Mouse (Mus musculus) urinary bladder, postnatal 14 days (tissue): ENCODE data around the gene Fut11.

ENCODE experiments used
- DNase-seq: peaks from one replicate; pipeline ENCODE4 v3.0.0; 2021; ENCODE audit warnings: low spot score

Gene Fut11

DNA sequence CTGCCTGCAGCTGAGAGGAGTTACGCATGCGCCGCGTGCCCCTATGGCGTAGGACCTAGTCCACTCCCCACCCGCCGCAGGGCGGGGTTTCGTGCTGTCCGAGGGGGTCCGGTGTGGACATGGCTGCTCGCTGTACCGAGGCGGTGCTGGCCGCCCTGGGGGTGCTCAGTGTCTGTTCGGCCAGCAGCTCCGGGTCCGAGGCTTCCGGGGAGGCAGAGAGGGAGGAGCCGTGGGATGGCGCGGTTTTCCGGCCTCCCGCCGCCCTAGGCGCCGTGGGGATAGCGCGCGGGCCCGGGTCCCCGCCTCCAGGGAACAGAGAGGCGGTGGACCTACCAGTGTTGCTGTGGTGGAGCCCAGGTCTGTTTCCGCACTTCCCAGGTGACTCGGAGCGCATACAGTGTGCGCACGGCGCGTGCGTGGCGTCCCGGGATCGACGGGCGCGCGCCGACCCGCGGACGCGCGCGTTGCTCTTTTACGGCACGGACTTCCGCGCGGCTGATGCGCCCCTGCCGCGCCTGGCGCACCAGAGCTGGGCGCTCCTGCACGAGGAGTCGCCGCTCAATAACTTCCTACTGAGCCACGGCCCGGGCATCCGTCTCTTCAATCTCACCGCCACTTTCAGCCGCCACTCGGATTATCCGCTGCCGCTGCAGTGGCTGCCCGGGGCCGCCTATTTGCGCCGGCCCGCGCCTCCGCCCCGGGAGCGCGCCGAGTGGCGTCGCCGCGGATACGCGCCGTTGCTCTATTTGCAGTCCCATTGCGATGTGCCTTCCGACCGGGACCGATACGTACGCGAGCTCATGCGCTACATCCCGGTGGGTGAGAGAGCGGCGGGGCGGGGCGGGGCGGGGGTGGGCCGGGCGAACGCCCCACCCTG is at the start of gene Fut11:
Gene Fut11, plus strand, starts transcription at position 85 of the 877 bp plus-strand sequence.
- peak; percentile 89 for DNase-seq

DNA sequence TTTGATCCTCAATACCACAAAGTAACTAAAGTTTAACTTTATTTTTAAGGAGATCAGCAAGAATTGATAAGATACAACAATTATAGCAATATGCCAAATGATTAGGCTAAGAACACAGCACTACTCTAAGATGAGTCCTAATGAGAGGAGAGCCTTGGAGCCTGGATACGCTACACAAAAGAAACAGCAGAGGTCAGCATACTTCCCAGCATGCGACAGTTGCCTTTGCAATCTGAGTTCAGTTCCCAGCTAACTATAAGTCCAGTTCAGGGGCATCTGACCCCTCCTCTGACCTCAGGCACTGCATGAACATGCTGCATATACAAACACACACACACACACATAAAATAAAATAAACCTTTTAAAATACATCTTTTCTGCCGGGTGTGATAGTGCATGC is 49.2 kb upstream of the Fut11 start:
- DNase-seq: no peak

DNA sequence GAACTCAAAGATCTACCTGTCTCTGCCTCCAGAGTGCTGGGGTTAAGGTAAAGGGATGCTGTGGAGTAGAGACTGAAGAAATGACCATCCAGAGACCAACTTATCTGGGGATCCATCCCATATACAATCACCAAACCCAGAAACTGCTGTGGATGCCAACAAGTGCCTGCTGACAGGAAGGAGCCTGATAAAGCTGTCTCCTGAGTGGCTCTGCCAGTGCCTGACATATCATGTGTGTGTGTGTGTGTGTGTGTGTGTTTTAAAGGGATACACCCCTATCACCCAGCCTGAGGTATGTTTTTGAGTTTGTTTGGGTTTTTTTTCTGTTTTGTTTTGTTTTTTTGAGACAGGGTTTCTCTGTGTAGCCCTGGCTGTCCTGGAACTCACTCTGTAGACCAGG is 48.4 kb upstream of the Fut11 start:
- DNase-seq: no peak

DNA sequence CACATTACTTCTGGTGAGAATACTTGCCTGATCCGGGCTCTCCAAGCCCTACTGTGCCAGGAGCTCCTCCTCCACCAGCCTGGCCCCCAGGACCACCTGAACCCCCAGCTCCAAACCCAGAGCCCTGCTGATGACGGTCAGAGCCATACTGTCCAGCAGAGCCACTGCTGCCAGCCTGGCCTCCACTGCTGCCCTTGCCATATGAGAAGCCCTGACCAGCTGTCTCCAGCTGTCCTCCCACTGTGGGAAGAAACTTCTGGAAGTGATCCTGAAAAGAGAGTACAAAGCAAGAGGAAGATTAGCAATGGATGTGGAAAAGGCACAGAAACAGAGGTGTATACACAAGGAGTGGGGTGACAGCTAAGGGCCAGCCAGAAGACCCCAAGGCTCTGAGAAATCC is 43.8 kb upstream of the Fut11 start:
- DNase-seq: no peak

DNA sequence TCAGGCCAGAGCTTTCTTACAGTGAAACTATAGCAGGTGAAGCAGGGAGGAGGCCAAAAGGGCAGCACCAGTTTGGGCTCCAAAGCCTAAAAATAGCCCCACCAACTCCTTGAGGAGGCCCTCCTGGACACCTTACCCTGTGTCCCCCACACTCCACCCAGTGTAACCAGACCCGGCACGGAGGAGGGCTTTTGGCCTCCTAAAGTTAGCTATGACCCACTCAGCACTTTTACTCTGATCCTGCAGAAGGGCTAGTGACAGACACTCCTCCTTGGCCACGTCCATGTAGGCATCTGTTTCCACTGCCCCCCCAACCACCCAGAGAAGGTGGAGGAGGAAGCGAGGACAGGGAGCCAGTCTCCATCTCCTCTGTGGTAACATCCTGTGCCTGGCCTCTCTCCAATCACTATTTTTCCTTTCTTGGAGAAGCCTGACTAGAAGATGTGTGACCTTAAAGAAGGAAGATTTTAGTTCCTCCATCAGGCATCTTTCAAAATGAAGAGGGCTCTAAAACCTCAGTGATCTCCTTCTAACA is 43.0 kb upstream of the Fut11 start:
- DNase-seq: no peak

DNA sequence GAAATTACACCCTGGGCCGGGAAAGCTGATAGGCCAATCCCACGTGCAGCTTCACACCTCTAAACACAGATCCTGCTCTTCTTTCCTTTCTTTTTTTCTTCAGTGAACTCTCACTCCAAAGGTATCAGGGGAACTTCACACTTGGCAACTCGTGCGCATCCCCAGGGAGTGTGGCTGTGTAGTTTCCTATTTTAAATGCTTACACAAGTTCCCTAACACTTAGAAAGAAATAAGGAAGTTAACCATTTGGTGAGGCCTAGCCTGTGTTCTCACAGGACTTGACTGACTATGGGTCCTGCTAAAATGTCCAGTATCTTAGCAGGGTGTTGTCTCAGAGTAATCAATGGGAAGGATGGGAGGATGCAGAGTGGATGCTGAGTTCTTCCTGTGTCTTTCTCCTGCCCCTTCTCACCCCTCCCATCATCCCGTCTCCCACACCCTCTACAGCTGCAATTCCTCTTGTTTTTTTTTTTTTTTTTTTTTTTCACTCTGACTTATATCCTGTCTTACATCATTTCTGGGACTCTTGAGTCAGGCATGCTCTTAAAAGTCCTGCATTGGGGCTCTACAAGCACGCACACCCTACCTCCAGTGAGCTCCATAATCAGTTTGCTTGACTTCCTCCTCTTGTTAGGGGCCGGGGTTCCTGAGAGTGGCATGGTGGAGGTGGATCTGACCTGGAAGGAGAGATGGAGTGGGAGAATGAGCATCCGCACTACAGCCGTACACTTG is 39.9 kb upstream of the Fut11 start:
- DNase-seq: no peak

DNA sequence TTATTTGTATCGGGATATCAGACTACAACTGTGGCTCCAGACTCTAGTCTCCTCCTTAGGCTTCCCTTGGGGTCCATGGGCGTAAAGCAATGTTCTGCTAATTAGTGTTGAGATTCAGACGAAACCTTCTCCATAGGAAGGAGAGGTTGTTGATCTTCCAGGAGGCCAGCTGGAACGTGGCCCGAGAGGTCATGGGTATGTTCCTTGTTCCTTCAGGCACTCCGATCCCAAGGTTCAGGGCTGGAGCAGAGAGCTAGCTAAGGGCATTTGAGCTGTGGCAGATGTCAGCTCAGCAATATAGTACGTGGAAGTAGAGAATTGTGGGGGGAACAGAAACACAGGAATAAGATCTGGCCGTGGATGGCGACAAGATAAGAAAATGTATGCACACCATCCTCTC is 39.0 kb upstream of the Fut11 start:
- no peak for DNase-seq

DNA sequence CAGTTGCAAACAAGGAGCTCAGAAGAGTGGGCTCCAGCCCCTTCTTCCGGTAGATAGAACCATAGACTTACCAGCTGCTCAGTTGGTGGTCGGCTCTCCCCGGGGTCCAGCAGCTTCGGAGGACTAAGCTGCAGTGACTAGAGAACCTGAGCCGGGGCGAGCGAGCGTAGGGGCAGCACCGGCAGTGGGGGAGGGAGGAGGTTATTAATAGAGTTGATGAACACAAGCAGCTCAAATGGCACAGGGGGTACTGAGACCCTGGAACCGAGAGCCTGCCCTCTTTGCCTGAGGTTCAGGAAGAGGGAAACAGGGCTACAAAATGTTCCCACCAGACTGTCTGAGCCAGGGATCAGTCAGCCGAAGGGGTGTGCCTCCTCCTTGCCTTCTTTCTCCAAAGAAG is 38.4 kb upstream of the Fut11 start, which contains the start of gene Myoz1:
Gene Myoz1, minus strand, starts transcription at position 180 of the 400 bp plus-strand sequence.
- no peak for DNase-seq

DNA sequence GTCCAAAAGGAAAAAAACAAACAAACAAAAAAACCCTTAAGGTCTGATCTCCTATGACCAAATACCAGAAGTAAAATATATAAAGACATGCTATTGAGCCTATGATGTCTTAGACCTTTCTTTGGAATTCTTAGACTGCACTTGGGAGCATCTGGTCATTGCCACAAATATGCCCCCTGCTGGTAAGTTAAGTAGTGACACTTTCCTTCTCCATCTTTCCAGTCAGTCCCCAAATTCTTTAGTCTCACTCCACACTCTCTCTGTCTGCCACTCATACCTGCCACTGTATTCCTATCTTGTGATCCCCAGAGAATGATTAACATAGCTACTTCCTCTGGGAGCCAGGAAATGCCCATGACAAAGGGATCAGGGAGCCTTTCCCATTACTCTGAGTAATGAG is 36.4 kb upstream of the Fut11 start:
- DNase-seq: peak; percentile 46

DNA sequence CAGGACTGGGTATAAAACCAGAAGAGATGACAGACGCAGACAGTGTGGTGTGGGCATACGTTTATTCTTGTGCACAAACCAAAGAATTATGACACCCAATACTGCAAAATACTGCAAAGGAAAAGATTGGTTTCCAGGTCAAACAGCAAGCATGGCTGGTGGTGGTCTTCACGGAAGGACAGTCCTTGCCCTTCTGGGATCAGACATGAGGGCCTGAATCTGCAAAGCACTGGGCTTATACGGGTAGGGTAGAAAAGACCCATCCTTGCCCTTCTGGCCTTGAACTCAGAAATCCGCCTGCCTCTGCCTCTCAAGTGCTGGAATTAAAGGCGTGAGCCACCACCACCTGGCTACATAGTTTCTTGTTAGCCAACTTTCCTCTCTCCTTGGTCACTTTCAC is 35.9 kb upstream of the Fut11 start:
- no peak for DNase-seq

DNA sequence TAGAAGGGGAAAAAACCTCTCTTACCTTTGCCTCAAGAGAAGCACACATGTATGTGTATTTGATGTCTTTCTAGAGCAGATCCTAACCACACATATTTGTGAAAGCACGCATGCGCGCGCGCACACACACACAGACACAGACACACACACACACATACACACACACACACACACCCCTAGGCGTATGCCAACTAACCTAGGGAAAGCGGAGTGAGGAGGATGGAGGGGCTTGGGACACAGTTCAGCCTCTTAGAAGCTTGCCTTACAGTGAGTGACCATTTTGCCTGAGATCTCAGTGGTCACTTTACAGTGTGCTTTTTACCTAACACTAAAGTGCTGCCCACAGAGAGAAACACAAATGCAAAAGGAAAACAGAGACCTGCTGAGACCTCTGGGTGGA is 35.1 kb upstream of the Fut11 start:
- no peak for DNase-seq

DNA sequence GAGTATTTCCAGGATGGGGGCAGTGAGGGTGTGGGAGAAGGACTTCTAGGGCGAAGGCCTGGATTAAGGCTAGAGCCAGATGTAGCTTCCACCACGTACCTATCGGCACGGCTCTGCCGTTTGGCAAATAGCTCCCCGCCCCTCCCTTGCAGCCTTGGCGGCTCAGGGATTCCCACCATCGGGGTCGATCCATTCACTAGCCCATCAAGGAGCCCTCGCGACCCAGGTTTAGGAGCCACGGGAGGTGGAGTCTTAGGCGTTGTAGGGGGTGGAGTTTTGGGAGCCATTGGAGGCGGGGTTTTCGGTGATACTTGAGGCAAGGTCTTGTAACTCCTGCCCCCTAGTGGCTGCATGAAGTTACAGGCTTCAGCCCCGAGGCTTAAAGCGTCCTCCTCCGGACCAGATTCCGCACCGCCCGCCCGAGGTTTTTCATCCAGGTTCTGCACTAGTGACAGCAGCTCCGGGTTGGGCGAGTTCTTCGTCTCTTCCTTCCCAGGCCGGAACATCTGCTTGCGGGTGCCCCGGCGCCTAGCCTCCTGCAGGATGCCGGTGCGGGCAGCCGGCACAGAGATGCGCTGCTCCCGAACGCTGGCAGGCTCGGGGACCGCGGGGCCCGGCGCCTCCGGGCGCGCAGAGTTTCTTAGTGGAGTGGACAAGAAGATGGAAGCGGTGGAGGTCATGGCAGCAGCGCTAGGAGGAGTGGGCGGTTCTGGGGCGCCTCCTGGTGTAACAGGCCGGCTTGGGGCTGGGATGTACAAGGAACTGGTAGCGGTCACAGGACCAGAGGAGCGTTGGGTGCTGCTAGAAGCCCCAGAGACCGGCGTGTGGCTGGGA is 33.7 kb upstream of the Fut11 start:
- DNase-seq: peak; percentile 96

DNA sequence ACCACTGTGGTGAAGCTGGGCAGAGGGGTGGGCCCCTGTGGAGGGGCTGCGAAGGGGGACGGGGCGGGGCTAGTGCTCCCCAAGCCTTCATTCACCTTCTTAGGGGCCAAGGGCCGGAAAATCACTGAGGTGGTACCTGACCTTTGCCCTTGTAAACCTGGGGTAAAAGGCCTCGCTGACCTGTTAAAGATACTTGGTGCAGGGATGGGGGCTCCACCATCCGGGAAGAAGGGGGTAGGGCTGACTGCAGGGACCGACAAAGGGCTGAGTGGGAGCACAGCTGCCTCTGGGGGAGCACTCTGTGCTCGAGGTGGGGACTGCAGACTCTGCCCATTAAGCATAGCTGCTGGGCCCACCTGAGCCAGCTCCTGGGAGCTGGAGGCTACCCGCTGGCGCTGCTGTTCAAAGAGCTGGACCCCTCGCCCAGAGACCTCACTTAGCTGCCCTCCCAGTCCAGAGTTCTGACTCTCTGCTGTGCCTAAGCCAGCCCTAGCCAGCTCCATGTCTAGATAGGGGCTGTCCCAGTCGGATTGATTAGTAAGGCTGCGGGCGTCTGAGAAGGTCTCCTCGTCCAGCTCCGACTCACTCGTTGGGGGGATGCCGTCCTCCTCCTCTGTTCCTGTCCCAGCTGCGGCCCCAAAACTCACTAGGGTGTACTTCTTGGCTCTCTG is 33.0 kb upstream of the Fut11 start:
- no peak for DNase-seq

DNA sequence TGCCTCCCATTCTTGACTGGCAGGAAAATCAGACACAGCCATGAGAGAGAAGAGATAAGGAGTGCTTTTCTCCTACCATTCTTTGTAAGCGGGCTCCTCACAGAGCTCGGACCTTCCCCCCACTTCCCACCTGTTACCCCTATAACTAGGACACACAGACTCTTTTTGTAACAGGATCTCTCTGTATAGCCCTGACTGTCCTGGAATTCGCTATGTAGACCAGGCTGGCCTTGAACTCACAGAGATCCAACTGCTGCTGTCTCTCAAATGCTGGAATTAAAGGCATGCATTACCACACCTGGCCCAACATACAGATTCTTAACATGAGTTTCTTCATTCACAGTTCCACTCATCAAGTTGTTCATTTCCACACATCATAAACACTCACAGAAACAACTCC is 32.0 kb upstream of the Fut11 start:
- DNase-seq: no peak

DNA sequence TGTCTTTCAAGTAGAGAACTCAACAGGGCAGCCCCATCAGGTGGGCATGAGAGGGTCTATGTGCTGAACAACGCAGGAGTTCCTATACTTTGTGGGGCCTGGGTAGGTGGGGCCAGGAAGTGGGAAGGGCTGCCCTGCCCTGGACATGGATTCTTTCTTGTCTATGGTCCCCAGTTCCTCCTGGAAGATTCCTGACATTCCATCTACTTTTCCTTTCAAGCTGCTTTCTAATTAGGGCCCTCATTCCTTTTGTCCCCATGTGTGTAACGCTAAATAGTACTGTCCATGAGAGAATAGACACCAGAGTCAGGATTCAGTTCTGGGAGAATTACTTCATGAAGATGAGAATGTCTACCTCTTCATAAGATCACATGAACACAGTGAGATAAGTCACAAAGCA is 31.2 kb upstream of the Fut11 start:
- DNase-seq: no peak

DNA sequence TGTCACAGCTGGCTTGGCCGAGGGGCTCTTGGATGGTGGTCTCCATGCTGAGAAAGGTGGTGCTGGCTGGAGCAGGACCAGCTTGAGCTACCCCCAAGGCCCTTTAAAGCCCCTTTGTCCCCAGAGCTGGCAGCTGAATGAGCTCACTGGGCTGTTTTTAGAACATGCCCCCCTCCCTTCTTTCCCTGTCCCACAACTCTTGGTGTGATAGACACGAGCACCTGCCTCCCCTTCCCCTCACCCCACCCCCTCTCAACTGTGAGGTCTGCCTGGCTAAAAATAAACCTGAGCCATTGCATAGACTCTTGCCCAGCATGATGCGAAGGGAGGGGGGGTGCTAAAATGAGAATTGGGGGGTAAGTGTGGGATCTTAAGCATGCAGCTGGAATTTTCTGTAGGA is 30.3 kb upstream of the Fut11 start:
- DNase-seq: no peak

DNA sequence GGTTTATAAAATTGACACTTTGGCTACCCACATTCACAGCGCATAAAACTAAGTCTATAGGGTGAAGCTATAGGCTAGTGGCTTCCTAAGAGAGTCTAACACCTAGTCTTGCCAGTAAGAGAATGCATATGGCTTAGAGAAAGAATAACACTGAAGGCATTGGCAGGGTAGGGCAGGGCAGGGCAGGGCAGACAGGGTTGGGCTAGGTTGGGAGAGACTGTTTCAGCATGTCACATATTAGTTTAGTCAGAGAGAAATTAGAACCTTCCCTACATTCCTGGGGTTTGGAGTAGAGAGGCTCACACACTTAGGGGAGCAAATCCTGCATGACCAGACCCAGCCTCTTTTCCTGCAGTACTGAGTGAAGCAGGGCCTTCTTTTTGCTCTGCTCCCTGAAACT is 27.3 kb upstream of the Fut11 start:
- no peak for DNase-seq

DNA sequence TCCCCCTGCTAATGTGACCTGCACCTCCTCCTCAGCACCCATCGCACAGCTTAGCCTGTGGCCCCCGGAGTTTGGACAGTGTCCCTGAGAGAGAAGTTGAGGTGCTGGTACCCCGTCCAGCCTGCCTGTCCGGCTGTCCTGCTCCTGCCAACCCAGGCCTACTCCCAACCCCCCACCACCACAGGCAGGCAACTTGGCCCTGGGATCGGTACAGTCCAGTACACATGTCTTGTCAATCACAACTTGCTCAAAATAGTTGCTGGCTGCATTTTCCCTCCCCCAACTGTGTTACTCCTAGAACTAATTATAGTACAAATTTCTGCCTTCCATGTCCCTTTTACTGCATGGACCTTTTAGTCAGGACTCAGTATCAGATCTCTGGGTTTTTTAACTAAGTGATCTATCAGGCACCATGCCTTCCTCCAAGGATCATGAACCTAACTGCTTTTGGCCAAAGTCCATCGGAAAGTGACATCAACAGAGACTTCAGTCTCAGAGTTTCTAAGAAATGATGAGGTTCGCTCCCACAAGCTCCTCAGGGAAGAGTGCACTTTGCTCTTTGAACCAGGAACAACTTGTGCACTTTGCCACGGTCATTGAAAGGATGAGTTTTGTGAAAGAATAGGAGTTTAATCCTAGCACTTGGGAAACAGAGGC is 26.5 kb upstream of the Fut11 start, which contains the start of gene Synpo2l:
Gene Synpo2l, minus strand, starts transcription at position 201 of the 657 bp plus-strand sequence.
- no peak for DNase-seq

DNA sequence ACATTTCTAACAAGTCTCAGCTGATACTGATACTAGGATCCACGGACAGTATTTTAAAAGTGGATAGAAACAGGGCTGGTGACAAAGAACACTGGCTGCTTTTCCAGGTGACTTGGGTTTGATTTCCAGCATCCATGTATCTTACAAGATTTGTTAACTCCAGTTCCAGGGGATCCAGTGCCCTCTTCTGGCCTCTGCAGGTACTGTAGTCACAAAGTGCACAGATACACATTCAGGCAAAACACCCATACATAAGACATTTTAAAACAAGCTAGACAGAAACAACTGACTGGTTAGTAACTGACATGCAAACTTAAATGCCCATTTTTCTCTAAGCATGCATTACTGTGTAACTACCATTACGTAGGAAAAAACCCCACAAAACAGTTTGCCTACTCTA is 21.8 kb upstream of the Fut11 start:
- peak; percentile 42 for DNase-seq

DNA sequence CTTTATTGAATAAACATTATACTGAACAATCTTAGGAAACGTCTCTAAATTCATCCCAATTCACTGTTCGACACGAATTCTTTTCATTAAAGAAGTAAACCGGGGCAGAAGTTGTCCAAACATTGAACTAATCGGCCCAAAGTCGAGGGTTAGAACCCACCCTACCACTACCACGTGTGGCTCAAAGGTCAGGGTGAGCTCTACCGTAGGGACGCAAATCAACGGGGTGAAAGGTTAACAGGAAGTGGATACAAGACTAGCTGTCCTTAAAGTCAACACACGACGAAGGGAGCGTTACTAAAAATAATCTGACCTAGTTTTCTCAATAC is 21.1 kb upstream of the Fut11 start:
- peak; percentile 24 for DNase-seq
